8 mouse cellular contexts compared by ENCODE assay signal in the genomic region with DNA sequence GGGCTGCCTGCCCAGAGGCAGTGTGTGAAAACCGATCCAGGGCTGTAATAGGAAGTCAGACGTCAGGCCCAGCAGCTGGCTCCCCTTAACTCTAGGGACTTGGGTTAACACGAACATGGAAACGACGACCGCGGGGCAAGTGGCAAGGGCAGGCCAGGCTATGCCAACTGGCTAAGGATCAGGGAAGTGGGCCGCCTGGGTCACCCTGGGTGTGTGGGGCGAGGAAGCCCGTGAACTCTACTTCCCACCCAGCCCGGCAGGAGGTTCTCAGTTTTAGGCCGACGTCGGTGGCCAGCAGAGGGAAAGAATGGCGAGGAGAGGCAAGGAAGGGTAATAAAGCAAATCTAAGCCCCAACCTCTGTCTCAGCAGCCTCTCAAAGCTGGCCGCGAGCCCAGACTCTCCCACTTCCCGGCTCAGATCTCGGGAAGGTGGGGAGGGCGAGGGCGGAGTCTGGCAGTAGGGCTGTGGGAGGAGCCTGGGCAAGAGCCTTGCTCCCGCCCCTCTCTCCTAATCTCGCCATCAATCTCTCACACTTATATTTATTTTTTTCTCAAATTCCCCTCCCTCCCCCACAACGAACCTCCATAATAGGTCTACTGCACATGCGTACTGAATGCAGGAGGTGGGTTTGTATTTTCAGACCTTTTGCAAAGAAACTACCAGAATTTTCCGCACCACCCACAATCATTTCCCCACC. TPM values are rescaled to one million over a fixed set of nuclear protein-coding genes. Genes with fewer than 3 reads are reported as not detected.
DNase-seq lines count a peak whose midpoint lies in the region; ATAC-seq and TF ChIP-seq lines count a peak whose summit lies in the region.

No protein-coding gene starts in this region.

- no peak for TF ChIP-seq POLR2A in cerebellum, adult 2 months (IDR thresholded peaks at IDR 0.05; ENCODE audit: borderline replicate concordance, insufficient read depth, low read length)

- TF ChIP-seq CTCF in cerebellum, adult 2 months (IDR thresholded peaks at IDR 0.05; ENCODE audit: borderline replicate concordance, insufficient read depth, low read depth, low read length): no peak
- TF ChIP-seq CTCF in forebrain, postnatal 0 days (IDR thresholded peaks at IDR 0.05; ENCODE audit: low read depth): peak; percentile 44; the same call in 1 of the 2 replicates

- peak overlapping the region; percentile 60 for H3K27ac ChIP-seq in cerebellum, adult 2 months (ENCODE audit: insufficient read depth, low read length)
- H3K27ac ChIP-seq in forebrain, postnatal 0 days (ENCODE audit: low read depth, low read length): peak overlapping the region; percentile 100
- peak overlapping the region; percentile 100 for H3K27ac ChIP-seq in lung, embryonic 15.5 days

- H3K27me3 ChIP-seq in cerebellum, adult 2 months (ENCODE audit: control insufficient read depth, insufficient read depth, low read length): no peaks in the 10 kb centered on the region
- H3K27me3 ChIP-seq in forebrain, postnatal 0 days (ENCODE audit: insufficient read depth, low read length): no peaks in the 10 kb centered on the region
- no peaks in the 10 kb centered on the region for H3K27me3 ChIP-seq in lung, embryonic 15.5 days

- H3K4me1 ChIP-seq in cerebellum, adult 2 months (ENCODE audit: control insufficient read depth, insufficient read depth, low read length): peaks cover 26% of the 10 kb centered on the region
- H3K4me1 ChIP-seq in forebrain, postnatal 0 days (ENCODE audit: insufficient read depth): peaks cover 27% of the 10 kb centered on the region
- H3K4me1 ChIP-seq in lung, embryonic 15.5 days: peaks cover 57% of the 10 kb centered on the region

- no peaks in the 10 kb centered on the region for H3K9me3 ChIP-seq in forebrain, postnatal 0 days (ENCODE audit: low read length)
- no peaks in the 10 kb centered on the region for H3K9me3 ChIP-seq in lung, embryonic 15.5 days

- peak; percentile 86 for ATAC-seq in forebrain, postnatal 0 days
- peak; percentile 84 for ATAC-seq in lung, embryonic 15.5 days (ENCODE audit: borderline replicate concordance, extremely low read depth, low FRiP score, low TSS enrichment)

- WGBS in cerebellum, adult 2 months: 1% methylated on average over 26 of the region's 26 CpGs
- 2% methylated on average over 26 of the region's 26 CpGs for WGBS in forebrain, postnatal 0 days
- WGBS in lung, embryonic 15.5 days: under 1% methylated on average over 26 of the region's 26 CpGs

- peak overlapping the region; percentile 100 for H3K9ac ChIP-seq in forebrain, postnatal 0 days
- peak overlapping the region; percentile 59 for H3K9ac ChIP-seq in lung, embryonic 15.5 days

- H3K4me3 ChIP-seq in cerebellum, adult 2 months (replicated peaks; ENCODE audit: insufficient read depth, low read depth, low read length): peak overlapping the region; percentile 54
- peak overlapping the region; percentile 88 for H3K4me3 ChIP-seq in forebrain, postnatal 0 days (ENCODE audit: low read depth, low read length)
- H3K4me3 ChIP-seq in lung, embryonic 15.5 days: peak overlapping the region; percentile 87

- peaks cover 30% of the 10 kb centered on the region for H3K36me3 ChIP-seq in forebrain, postnatal 0 days (ENCODE audit: insufficient read depth)
- peaks cover 29% of the 10 kb centered on the region for H3K36me3 ChIP-seq in lung, embryonic 15.5 days

- peak; percentile 78 for DNase-seq in ES-CJ7 (ENCODE audit: low read depth, low spot score)
- DNase-seq in cerebellum, adult 2 months: peak; percentile 79 to 80
- DNase-seq in forebrain, postnatal 0 days: peak; percentile 97
- DNase-seq in heart, postnatal 4 days: peak; percentile 97
- peak; percentile 92 to 93 for DNase-seq in layer of hippocampus, adult 8-10 months (ENCODE audit: low spot score in 2 of 2)
- peak; percentile 95 for DNase-seq in ovary, adult 18-20 months (ENCODE audit: low spot score)
- peak; percentile 75 for DNase-seq in thymus, postnatal 0 days (ENCODE audit: low spot score)

- H3K4me2 ChIP-seq in forebrain, postnatal 0 days (ENCODE audit: low read depth): peak overlapping the region; percentile 94
- H3K4me2 ChIP-seq in lung, embryonic 15.5 days: peak overlapping the region; percentile 83

RNA-seq across cellular contexts. Expression of gene Chd3, which starts 2.9 kb away (rescaled TPM):
- polyA plus RNA-seq in cerebellum, adult 2 months (2012; rRNA removed): 111 and 115 TPM in 2 replicates
- 356 and 381 TPM in 2 replicates for total RNA-seq in forebrain, postnatal 0 days (2014; rRNA removed)
- polyA plus RNA-seq in forebrain, postnatal 0 days (2015; fragmentation: Nextera tagmentation; extraction: Ambion mirVana): 55.3 and 74.7 TPM in 2 replicates
- 10 to 100 TPM; 75.3 to 76.7 TPM for total RNA-seq in heart, postnatal 4 days (2021)
- total RNA-seq in layer of hippocampus, adult 8-10 months (2022): 100 to 1,000 TPM; 435 to 510 (median 495) TPM
- polyA plus RNA-seq in lung, embryonic 15.5 days (2015; fragmentation: Nextera tagmentation; extraction: Ambion mirVana): 56.7 and 59.4 TPM in 2 replicates
- polyA plus RNA-seq in thymus, postnatal 0 days (2015; fragmentation: Nextera tagmentation; extraction: Ambion mirVana): 10.7 and 13.2 TPM in 2 replicates

RNA-seq across cellular contexts. Expression of gene Rnf227, which starts 26.0 kb away (rescaled TPM):
- polyA plus RNA-seq in cerebellum, adult 2 months (2012; rRNA removed): 130 and 135 TPM in 2 replicates
- 190 and 225 TPM in 2 replicates for total RNA-seq in forebrain, postnatal 0 days (2014; rRNA removed)
- 200 and 231 TPM in 2 replicates for polyA plus RNA-seq in forebrain, postnatal 0 days (2015; fragmentation: Nextera tagmentation; extraction: Ambion mirVana)
- 1 to 10 TPM; 2.4 to 3.1 TPM for total RNA-seq in heart, postnatal 4 days (2021)
- total RNA-seq in layer of hippocampus, adult 8-10 months (2022): 100 to 1,000 TPM; 119 to 129 (median 121) TPM
- polyA plus RNA-seq in lung, embryonic 15.5 days (2015; fragmentation: Nextera tagmentation; extraction: Ambion mirVana): 12.0 and 14.8 TPM in 2 replicates
- polyA plus RNA-seq in thymus, postnatal 0 days (2015; fragmentation: Nextera tagmentation; extraction: Ambion mirVana): 6.8 and 8.3 TPM in 2 replicates

RNA-seq across cellular contexts. Expression of gene Naa38, which starts 29.0 kb away (rescaled TPM):
- 193 and 200 TPM in 2 replicates for polyA plus RNA-seq in cerebellum, adult 2 months (2012; rRNA removed)
- total RNA-seq in forebrain, postnatal 0 days (2014; rRNA removed): 47.7 and 59.2 TPM in 2 replicates
- 125 and 141 TPM in 2 replicates for polyA plus RNA-seq in forebrain, postnatal 0 days (2015; fragmentation: Nextera tagmentation; extraction: Ambion mirVana)
- total RNA-seq in heart, postnatal 4 days (2021): 100 to 1,000 TPM in 1 of 2 experiments, 10 to 100 TPM in 1; 92.3 to 101 TPM
- total RNA-seq in layer of hippocampus, adult 8-10 months (2022): 100 to 1,000 TPM; 101 to 126 (median 111) TPM
- polyA plus RNA-seq in lung, embryonic 15.5 days (2015; fragmentation: Nextera tagmentation; extraction: Ambion mirVana): 151 and 168 TPM in 2 replicates
- 194 and 211 TPM in 2 replicates for polyA plus RNA-seq in thymus, postnatal 0 days (2015; fragmentation: Nextera tagmentation; extraction: Ambion mirVana)

RNA-seq across cellular contexts. Expression of gene Cyb5d1, which starts 29.1 kb away (rescaled TPM):
- 40.2 and 41.9 TPM in 2 replicates for polyA plus RNA-seq in cerebellum, adult 2 months (2012; rRNA removed)
- total RNA-seq in forebrain, postnatal 0 days (2014; rRNA removed): 21.1 and 28.9 TPM in 2 replicates
- 17.0 and 24.2 TPM in 2 replicates for polyA plus RNA-seq in forebrain, postnatal 0 days (2015; fragmentation: Nextera tagmentation; extraction: Ambion mirVana)
- total RNA-seq in heart, postnatal 4 days (2021): 10 to 100 TPM; 21.3 to 22.1 TPM
- total RNA-seq in layer of hippocampus, adult 8-10 months (2022): 10 to 100 TPM; 37.5 to 51.2 (median 46.5) TPM
- 28.4 and 31.5 TPM in 2 replicates for polyA plus RNA-seq in lung, embryonic 15.5 days (2015; fragmentation: Nextera tagmentation; extraction: Ambion mirVana)
- polyA plus RNA-seq in thymus, postnatal 0 days (2015; fragmentation: Nextera tagmentation; extraction: Ambion mirVana): 25.9 and 28.3 TPM in 2 replicates

RNA-seq across cellular contexts. Expression of gene Tmem88, which starts 31.7 kb away (rescaled TPM):
- 5.7 and 6.0 TPM in 2 replicates for polyA plus RNA-seq in cerebellum, adult 2 months (2012; rRNA removed)
- total RNA-seq in forebrain, postnatal 0 days (2014; rRNA removed): 2.0 and 2.4 TPM in 2 replicates
- 6.8 and 7.7 TPM in 2 replicates for polyA plus RNA-seq in forebrain, postnatal 0 days (2015; fragmentation: Nextera tagmentation; extraction: Ambion mirVana)
- total RNA-seq in heart, postnatal 4 days (2021): 10 to 100 TPM; 37.1 to 38.3 TPM
- total RNA-seq in layer of hippocampus, adult 8-10 months (2022): 1 to 10 TPM; 2.2 to 2.8 (median 2.5) TPM
- 46.7 and 49.8 TPM in 2 replicates for polyA plus RNA-seq in lung, embryonic 15.5 days (2015; fragmentation: Nextera tagmentation; extraction: Ambion mirVana)
- polyA plus RNA-seq in thymus, postnatal 0 days (2015; fragmentation: Nextera tagmentation; extraction: Ambion mirVana): 10.4 and 12.9 TPM in 2 replicates

Comparison
In these comparisons a context has a peak if more than half of its experiments do, and no peak if none do; other contexts are left out.
1. Peak in every context shown above with its lines: DNase-seq, ATAC-seq, H3K4me3 ChIP-seq and H3K27ac ChIP-seq.